Mouse (Mus musculus): ENCODE results near the gene Nipal4.
"Not testable (repeated sequence)": the region's sequence is repeated elsewhere in the genome, so short reads cannot be mapped to it uniquely, and the experiment has no call there.

DNA sequence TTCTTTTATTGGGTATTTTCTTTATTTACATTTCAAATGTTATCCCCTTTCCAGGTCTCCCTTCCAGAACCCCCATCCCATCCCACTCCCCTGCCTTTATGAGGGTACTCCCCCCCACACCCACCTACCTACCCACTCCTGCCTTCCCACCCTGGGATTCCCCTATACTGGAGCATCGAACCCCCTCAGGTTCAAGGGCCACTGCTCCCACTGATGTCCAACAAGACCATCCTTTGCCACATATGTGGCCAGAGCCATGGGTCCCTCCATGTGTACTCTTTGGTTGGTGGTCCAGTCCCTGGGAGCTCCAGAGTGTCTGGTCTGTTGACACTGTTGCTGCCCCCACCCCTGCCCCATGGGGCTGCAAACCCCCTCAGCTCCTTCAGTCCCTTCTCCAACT lies 15.7 kb upstream of the Nipal4 start:
- not testable (repeated sequence) for TF ChIP-seq POLR2A (IDR thresholded peaks at IDR 0.05; ENCODE audit: borderline replicate concordance, insufficient read depth, low read length); CTCF (IDR thresholded peaks at IDR 0.05; ENCODE audit: borderline replicate concordance, insufficient read depth, low read depth, low read length)

Measured in cerebellum, adult 2 months (tissue).